Mouse (Mus musculus) gonadal fat pad, adult 2 months (tissue): ENCODE data around the gene Bmpr1b. TPM values are rescaled to one million over a fixed set of nuclear protein-coding genes. Genes with fewer than 3 reads are reported as not detected.

Source experiments
- DNase-seq: peaks from one replicate; pipeline ENCODE4 v3.0.0-alpha.2; 2012; ENCODE audit warnings: low read depth
- polyA plus RNA-seq: library from polyadenylated mRNA; depleted of rRNA; stranded (reverse); fragments of >200 nt; gene quantifications from 2 replicates; pipeline ENCODE4 v1.2.3, GENCODE M21; 2012

Gene Bmpr1b
- polyA plus RNA-seq, 1 experiment, result 5.3 TPM

DNA sequence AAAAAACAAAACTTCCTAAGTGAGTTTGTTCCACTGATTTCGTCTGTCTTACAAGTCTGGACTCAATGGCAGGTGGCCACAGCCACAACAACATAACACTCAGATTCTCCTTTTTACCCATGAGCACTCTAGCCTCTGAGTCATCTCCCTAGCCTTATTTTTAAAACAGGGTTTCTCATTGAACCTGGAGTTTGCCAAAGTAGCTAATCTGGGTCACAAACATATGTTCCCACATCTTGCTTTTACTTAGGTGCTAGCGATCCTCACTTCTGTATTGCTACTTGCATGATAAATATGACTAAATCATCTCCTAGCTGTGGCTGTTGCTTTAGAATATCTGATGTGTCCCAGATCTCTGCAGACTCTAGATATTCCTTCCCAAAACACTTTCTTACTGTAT is 260.1 kb downstream of the Bmpr1b start:
- DNase-seq, result no peak

DNA sequence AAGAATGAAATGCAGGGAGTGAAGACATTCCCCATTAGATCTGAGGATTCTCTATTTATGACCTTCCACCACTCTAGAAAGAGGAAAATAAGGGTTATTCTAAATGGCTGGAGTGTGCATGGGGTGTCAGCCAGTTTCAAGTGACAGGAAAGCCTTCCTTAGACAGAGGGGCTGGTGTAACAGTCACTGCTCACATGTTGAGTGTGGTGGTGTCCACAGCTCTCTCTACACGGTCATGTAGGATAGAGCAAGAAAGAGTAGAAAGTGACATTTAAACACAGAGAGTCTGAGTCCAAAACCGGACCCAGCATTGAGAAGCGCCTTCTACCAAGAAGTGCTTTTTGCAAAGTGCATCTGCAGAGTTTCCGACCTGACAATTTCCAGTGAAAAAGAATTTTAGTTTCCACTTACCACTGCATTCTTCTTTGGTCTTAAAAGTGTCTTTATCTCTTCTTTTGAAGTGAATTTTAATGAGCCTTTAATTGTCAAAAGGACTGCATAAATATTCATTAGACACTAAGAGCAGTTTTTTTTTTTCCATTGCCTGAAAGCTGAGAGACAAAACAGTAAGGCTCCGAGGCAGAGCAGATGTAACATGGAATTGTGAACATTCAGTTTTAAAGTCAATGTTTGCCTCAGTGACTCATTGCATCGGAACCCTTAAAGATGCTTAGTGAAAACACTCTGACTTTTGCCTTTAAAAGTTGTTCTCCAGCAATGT is 263.2 kb downstream of the Bmpr1b start:
- no peak for DNase-seq

DNA sequence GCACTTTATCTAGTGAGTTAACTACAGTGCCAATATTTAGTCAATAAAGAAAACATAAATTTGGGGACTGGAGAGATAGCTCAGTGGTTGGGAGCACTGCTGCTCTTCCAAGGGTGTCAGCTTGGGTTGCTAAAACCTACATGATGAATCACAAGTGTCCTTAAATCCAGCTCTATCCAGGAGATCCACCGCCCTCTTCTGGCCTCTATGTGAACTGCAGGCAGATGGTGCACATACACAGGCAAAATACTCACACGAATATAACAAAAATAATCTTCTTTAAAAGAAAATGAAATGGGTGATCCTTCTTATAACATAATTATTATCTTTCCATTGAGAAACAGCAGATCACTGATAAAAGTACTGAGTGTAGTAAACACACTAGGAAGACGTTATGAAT is 268.9 kb downstream of the Bmpr1b start:
- DNase-seq, result no peak

DNA sequence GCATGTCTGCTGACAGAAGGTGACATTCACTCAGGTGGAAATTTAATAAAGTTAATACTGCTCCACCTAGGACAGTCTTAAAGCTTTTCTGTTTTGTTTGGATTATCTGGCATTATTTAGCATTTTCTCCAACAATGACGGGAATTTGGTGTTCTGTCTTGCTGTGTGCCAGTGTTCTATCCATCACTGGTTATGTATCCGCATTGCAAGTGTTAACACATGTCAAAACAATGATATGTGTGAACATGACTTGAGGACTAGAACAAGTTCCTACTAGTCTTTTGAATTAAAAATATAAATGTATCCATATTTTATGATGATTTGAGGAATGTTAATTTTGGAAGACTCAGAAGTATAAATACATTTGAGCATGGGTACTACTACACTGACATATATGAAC is 269.7 kb downstream of the Bmpr1b start:
- DNase-seq, result no peak

DNA sequence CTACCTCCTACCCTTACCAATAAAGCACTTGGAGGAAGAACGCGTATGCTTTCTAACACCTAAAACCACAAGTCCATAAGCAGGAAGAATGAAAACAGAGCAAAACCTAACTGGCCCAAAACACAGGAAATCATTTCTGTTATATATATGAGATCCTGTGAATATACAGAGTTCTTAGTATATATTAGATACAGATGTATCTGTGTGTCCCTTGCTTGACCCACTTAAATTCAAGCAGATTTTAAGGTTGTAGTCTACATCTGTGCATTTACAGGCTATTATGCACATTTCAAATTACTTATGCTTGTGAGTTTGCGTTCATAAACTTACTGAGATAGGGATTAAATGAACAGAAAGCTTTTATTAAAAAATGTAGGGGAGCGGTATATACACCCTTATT is 271.5 kb downstream of the Bmpr1b start:
- DNase-seq, result no peak

DNA sequence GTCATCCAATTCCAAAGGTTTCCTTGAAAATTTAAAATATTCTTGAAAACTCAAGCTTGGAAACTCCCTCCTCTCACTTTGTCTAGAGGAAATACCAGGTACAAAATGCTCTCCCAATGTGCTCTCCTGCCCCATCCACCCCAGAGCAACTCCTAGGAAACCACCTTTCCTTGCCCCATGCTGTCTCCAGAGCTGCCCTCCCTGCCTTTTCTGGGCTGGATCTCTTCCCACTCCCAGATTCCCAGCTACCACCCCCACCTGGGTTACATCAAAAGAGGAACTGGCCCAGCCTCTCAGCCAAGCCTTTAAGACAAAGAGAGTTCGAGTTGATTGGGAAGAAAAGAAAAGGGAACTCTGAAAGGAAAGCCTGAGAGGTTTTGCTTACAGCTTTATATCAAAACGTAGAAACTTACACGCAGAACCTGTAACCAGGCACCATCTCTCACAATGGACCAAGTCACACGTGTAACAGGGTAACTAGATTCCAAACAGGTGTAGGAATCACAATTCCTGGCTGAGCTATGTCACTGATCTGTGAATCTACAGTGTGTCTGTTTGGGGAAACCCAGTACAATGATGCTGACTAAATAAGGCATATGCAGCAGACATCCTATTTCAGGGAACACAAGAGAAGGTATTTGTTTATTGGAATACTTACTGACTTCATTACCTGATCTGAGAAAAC is 272.2 kb downstream of the Bmpr1b start:
- no peak for DNase-seq

DNA sequence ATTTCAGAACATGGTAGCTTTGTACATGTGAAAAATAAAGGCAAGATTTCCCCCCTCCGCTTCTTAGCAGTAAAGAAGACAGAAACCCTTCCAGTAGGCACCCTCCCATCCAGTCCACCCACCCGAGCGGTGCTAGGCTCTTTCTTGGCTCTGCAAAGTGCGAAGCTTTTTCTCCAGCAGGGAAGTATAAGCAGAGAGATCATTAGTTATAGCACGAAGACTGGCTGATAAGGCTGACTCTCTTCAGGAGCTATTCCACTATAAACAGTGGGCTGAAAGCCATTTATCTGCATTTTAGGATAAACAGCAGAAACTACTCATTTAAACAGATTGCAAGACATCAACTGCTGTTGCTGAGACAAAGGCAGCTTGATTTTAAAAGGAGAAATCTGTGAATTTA is 274.1 kb downstream of the Bmpr1b start:
- no peak for DNase-seq

DNA sequence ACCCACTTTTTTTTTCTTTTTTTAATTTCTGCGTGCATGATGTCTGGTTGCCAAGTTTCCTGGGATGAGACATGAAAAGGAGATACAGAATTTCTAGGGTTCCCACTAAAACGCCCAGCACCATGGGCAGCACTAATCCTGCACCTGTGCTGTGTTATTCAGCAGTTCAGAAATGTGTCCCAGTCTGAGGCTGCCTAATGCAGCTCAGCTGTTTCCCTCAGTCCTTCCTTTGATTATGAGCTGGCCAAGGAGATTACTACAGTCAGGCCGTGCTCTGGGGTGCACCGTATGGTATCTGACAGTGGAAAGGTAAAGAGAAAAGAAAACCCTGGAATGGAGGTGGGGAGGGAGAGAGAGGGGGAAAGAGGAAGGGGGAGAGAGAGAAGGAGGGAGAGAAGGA is 278.6 kb downstream of the Bmpr1b start:
- DNase-seq, result no peak

DNA sequence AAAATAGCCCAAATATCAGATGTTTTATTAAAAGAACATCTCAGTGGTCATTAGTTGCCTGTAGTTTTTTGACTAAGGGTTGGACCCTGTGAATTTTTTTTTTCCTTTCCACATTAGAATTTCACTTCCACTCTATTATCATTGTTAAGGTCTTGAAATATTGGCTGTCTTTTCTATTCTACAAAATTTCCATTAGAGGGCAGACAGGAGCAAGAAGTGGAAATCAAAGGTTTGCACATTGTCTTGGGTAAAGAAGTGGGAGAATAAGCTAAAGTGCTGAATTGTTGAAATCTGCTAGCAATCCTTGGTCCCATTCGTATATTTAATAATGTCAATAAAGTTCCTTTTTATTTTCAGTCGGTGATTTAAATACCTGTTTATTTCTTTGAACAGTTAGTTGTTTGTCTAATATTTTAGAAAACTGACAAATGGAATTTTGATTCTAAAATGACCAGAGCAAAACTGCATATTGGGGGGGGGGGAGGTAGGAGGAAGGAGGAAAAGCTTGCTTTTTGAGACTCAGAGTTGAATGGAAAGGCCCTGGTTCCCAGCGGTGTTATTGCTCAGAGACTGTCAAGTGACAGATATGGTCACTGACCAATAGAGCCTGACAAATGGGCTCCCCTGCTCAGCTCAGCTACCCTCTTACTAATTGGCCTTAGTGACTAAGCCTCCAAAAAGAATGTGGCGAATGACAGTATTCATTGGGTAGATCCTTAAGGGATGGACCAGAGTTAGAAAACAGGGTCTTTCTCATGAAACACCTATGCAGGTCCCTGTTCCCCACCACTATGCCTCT is 281.6 kb downstream of the Bmpr1b start:
- no peak for DNase-seq

DNA sequence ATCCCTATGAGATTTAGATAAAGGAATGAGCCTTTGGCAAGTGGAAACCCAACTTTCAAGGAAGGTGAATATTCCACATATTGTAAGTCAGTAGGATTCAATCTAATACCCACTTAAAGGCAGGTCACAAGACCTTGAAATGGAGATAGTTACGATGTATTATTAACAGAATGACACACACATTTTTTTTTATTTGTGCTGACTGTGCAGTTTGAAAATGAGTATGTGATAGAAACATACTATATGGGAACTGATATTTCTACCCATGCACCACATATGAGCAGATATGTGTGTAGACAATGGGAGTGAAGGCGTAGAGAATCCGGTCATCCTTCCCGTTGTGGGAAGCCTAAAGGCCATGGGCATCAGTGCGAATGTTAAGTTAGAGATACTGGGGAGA is 285.0 kb downstream of the Bmpr1b start:
- no peak for DNase-seq

DNA sequence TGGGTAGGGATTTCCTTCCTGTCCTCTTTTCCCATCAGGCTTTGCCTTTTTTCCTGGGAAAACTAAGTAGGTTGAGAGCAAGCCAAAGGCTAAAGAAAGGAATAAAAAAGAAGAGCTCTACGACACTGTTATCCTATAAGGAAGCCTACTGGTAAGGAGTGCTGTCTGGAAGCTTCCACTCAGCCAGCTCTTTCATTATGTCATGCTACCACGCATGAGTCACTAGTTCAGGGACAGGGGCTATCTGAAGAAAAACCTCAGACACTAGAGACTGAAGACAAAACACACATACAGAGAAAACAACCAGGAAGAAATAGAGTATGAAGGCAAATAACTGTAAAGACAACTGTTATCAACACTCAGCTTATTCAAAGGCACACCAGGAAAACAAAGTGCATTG is 286.7 kb downstream of the Bmpr1b start:
- no peak for DNase-seq

DNA sequence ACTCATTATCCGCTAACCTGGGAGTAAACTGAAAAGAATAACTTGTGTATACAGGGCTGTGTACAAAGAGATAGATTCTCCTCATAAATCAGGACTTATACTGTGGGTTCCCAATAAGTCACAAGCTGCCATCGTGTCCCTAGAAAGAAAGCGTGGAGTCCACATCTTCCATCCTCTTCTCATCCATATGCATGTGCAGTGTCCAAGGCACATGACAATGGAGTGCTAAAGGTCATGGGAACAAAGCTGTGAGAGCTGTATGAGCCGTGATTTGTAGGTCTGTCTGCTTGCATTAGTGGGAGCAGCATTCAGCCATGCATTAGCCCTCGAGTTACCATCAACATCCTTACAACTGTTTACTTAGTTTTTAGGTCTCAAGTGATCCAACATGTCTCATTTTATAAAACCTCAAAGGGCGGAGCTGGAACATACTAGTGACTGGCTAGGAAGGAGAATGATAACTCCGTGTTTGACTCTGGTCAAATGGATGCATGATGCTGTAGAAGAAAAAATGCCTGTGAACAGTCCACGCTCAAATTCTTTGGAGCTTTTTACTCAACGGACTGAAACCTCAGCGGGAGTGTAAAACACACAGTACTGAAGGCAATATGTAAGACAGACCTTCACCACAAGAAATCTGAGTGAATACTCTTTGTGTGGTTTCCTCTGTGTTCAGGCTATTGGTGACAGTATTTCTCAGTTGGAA is 296.7 kb downstream of the Bmpr1b start:
- DNase-seq, result no peak

DNA sequence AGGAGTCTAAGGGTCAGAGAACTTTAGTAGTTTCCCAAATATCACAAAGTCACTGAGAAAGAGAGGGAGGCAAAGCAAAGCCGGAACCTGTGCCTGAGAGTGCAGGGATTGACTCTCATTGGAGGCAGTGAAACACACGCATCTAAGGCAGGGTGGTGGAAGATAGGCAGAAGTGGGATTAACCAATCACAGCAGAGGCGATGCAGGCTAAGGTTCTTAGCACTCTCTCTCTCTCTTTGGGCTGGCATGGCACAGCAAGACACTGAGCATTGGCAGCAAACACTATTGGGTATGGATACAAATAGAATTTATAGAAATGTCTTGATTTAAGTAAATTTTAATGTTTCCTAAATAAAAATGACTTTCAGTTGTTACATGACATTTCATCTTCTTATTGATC is 297.4 kb downstream of the Bmpr1b start:
- no peak for DNase-seq

DNA sequence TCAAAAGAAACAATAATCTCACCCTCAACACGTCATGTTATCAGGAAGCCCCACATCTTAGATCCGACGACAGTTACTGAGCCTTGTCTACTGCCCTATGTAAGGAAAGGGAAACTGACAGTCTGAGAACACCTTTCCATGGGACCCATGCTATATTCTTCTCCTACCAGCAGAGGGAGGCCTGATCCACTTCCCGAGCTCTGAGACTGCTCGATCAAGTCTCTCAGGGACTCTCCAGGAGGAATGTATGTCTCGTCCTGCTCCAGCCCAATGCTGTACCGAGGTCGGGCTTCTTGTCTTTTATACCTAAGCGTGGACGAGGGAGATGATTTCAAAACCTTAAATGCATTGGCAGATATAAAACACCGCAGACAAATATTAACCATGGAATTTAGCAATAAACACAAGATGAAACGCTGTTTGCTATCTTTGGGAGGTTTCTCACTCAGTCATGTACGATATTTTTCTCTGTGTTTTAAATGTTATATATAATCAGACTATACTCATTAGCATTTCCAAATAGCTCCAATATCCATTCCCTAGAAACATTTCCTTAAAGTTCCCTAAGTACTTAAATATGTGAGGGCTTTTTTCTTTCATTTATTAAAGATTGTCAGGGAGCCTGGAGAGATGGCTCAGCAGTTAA is 306.3 kb downstream of the Bmpr1b start:
- no peak for DNase-seq

DNA sequence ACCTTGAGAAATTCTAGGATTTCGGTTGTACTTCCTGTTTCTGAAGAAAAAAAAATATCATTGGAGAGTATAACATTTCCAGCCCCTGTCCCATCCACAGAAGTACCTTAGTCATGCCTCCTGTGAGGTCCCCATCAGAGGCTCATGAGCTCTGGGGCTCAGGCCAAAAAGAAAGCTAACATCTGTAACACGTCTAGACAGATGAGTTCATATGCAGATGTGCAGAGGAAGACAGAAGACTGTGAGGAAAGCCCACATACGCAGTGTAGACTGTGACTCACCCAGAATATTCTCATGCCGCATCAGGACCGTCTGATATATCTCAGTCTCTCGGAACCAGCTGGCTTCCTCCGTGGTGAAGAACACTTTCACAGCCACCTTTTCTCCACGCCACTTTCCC is 312.1 kb downstream of the Bmpr1b start:
- no peak for DNase-seq

DNA sequence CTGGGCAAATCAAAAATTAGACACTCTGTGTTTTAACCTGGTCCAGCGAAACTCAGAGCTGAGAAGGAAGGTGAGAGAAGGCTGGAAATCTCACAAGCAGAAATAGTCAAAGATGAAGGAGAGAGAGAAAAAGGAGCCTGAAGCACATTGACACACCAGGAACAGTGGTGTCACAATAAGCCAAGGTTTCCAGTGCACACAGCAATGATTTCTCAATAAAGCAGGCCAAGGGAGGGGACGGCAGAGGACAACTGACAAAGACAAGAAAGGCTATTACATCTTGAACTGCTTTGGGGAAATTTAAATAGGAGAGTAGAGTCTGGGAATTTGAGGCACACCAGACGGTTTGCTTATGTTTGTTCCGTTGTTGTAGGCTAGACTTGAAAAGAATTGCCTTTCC is 314.9 kb downstream of the Bmpr1b start:
- no peak for DNase-seq

DNA sequence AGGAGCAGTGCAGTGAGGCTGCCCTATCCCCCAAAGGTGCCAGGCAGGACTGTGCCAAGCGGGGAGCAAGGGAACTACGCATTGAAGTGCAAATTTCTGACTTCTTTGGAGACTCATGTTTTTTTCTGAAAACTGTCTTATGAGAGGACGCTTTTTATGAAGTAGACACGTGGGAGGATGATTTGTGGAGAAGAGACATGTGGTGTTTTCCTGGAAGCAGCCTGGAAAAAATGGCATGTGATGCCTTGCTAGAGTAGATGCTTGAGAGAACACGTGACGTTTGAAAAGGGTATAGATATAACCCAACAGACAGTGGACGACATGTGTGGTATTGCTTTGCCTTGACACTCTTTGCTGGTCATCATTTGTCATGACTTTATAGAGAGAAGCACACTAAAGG is 319.1 kb downstream of the Bmpr1b start:
- DNase-seq, result no peak

DNA sequence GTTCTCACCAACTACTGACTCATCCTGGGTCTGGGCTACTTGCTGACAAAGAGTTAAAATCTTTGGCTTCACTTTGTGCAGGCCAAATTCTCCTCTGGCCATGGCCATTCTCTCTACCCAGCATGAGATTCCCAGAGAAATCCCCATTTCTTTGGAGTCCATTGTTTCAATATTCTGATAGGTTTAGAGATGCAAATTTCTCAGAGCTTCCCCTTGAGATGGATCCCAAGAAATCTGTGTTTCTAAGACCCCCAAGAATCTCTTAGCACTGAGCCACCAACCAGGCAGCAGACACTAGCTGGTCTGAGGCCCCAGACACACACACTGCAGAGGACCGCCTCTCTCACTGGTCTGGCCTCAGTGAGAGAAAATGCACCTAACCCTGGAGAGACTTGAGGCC is 320.0 kb downstream of the Bmpr1b start:
- DNase-seq, result no peak

DNA sequence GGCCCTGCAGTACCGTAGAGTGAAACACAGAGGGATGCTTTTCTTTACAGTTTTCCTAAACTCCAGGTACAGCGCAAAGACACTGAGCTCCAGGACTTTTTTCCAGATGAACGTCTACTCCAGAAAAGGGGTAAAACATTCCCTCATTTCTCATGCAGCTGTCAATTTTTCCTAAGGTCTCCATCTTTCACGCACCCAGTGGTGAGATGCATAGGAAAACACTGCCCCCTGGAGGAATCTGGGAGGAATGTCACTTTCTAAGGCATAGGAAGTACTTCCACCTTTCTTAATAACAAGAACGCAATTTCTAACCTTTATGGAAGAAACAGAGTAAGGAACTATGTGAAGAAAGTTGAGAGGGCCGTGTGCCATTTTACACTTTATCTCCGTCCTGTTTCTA is 330.4 kb downstream of the Bmpr1b start:
- no peak for DNase-seq

DNA sequence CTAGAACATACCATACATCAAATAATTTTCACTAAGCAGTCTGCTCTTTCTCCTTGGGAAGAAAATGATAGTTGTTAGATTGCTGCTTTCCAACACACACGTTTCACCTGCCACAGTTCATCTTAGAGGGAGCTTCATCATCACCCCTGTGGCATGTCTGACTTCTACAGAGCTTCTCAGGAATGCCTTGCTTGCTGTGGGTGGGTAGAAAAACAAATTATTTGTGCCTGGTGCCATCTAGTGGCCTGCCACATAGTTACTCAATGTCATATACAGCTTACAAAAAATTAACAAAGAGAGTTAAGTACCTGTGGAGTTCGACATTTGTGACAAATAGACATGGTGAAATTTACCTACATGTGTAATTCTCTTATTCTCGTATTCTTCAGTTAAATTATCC is 338.1 kb downstream of the Bmpr1b start:
- DNase-seq, result no peak

DNA sequence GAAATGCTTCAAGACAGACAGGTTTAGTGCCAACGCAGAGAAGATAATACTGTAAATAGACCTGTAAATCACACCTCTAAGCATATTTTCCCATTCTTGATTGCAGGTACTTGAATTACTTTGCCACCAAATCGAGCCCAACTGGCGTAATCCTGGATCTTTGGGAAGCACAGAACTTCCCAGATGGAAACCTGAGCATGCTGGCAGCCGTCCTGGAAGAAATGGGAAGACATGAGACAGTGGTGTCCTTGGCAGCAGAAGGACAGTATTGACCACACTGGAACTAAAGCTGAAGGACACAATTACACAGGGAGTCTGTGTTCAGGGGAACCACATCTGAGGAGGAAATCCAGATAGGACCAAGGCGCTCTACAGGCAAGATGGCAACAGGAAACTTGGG is 340.9 kb downstream of the Bmpr1b start:
- DNase-seq, result no peak
